Mouse (Mus musculus) layer of hippocampus, adult 9-10 months (tissue): ENCODE measurements around the gene Heyl.
A peak's percentile ranks its signal among the peaks of the same experiment; 100 is the strongest.
"Not testable (repeated sequence)": the region's sequence is repeated elsewhere in the genome, so short reads cannot be mapped to it uniquely, and the experiment has no call there.

ENCODE experiments used
- DNase-seq: peaks from one replicate; pipeline ENCODE4 v3.0.0; 2022; ENCODE audit warnings: low spot score

The Heyl gene

DNA sequence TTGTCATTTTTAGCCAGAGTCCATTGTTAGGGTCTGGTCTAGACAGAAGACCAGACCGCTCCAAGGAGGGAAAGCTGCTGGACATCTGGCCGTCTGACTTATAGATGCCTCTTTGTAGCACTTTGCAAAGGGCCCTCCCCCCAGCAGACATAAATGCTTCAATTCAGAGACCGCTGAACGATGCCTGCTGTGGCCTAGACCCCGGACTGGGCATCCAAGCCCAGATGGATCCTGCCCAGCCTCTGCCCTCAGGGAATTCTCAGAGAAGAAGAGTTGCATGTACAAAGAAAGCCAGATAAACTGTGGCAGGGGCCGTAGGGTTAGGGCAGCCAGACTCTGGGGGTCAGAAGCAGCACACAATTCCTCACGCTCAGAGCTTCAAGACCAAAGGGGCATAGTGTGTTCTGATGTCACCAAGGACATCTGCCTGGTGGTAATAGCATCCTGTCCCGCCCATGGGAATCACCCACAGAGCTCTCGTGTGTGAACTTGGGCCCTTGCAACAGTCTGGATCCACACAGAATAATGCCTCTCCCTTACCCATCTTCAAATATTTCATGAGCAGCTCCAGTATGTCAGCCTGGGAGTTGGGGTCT, 2.6 kb downstream of the Heyl start:
- no peak for DNase-seq

DNA sequence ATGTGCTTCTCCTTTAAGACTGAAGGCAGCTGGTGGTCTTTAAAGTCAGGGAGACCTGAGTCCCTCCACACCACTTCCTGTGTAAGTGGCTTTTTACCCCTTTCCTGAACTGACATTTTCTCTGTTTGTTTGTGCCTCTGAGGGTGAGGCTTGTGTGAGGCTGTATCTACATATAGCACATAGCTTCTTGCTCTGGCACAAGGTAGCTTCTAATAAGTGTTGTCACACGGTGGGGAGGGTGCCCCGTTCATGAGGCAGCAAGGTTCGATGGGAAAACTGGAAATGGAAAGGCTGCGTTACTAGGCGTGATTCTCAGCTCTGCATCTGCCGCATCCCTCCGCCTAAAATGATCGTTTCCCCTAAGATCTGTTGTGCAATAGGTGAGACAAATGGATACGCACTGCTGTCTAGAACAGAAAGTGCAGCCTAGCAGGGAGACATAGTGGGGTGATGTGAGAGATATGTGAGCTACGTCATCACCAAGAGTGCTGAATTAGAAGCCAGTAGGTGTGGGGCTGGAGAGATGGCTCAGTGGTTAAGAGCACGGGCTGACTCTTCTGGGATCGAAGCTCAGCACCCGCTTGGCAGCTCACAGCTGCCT, 3.2 kb downstream of the Heyl start:
- DNase-seq: no peak

DNA sequence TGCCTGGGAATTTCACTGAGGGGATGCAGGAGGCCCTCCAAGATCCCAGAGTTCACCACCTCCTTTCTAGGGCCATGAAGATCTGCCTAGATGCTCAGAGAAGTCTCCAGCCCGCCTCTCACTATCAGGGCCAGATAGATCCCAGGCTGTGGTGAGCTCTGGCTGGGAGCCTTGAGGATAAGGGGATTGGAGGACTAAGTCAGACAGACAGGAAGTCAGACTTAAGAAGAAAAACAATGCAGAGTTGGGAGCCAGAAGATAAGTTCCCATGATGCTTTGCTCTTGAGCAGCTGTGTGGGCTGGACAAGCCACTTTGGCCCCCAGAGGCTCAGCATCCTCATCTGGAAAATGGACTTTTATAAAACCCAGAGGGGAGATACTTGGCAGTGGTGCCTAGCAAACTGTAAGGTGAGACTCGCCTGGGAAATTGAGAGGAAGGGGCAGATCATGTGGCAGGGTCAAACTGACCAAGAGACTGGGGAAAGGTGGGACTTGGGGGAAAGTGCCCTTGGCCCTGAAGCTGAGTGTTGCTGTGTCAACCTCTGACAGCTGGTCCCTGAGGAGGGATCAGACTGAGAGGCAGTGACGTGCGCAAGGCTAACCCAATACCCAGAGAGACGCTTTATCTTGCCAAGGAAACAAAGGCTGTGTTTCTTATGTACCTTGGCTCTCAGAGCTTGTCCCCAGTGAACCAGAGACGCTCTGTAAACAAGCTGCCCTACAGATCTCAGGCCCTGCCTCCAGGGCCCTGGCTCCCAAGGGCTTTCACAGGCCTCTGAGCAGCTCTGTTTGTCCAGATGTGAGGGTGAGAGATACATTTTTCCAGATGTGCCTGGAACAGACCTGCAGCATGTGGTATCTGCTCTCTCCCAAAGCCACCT, 4.3 kb downstream of the Heyl start:
- DNase-seq: no peak

DNA sequence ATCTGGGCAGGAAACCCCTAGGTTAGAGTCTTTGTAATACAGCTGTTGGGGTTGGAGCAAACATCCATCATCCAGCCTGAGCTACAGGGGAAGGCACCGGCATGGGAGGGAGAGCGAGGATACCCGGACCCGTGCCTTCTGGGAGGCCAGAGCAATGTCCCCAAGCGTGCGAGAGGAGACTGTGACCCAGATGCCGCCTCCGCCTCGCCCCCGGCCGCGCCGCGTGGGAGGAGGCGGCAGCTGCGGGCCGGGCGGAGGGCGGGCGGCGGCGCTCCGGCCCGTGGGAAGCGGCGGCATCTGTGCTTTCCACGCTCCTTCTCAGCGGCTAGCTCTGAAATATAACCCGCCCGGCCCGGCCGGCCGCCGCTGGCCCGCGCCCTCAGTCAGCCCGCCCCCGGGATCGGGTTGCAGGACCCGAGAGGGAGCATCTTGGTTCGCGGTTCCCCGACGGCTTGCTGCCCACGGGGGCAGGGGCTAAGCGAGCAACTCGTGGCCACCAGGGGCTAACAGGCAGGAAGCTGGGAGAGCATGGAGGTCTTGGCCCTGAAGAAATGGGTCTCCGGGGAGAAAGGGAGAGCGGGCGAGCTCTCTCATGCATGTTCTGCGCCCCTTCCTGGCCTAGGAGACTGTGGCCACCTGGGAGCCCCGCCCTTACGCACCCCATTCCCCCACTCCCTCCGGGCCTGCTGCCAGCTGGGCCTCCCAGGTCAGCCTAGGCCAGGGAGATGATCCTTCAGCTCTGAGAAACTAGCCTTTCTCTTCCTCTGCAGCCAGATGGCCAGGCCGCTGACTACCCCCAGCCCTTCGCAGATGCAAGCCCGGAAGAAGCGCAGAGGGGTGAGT, 6.2 kb downstream of the Heyl start:
- no peak for DNase-seq

DNA sequence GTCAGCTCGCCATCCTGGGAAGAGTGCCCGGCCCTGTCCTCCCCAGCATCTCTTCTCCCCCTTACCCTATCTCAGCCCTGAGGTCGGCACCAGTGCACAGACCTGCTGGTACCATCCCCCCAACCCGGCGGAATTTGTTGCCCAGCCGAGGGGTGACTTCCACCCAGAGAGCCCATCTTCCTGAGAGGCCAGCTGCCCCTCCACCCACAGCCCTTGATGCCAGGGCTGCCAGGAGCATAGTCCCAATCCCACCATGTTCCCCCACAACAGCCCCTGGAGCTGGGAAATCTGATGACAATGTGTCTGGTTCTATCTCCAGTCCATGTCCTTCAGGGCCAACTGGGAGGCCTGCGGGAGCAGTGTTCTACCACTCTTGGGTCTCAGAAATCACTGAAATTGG, 12.9 kb downstream of the Heyl start:
- no peak for DNase-seq

DNA sequence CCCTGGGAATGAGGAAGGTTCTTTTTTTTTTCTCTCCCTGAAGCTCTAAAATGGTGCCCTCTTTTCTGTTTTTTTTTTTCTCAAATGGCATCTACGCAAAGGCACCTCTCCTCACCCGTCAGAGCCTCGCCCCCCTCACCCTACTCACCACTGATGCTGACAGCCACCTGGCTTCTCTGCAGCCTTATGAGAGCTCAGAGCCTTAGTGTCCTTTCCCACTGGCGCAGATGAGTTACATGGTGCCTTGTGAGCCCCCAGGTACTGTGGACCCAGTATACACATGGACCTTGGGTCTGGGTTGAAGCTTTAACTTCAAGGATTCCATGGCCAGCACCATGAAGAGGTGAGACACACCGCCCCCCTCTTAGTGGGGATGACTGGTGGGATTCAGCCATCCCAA, 13.3 kb downstream of the Heyl start:
- DNase-seq: no peak

DNA sequence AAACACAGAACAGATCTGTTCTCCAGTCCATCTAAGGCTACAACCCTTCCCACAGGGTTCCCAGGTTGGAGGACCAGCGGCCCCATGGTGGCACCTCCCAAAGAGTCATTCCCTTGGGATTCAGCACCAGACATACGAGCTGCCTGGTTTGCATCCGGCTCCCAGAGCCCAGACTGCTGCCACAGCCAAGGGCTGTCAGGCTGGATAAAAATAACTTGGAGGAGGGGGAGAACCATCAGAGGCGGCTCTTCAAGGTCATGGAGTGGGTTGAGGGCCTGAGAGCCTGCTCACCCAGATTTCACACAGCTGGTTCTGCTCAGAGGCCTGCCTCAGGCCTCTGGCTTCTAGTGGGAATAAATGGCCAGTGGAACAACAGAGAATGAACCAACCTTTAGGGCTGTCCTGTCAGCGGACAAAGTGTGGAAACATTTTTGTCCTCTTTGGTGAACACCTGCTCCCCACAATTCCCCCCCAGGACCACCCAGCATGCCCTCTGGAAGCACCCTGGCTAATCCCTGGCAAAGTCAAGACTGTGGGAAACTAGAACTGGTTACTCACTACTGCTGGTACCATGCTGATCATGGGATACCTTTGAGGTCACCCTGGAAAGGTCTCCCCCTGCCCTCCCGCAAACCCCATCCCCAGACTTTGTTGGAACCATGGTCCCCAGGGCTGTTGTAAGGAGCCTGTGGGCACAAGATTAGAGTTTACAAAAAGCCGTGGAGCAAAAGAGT, 14.0 kb downstream of the Heyl start:
- no peak for DNase-seq

DNA sequence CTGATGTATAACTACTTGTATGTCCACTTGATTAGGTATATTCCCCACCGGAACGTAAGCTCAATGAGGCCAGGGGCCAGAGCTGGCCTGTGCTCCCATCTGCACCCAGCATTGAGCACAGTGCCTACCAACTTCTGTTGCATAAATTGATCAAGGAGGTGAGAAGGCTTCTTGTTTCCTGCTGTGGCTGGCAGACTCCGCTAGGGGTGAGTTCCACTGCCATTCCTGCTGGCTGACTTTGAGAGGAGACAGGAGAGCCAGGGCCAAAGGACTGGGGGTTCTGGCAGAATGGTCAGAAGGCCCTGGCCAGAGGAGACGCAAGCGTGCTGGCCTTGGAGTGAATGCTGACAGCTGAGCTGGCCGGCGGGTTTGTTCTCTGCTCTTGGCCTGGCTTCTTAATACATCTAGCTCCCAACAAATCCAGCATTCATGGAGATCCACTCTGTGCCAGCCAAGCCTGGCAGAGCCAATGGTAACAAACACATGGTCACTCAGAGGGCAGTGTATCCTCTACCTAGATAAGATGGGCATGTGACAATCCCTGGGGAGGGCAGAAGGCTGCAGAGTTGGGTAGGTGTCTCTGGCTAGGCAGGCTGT, 15.7 kb downstream of the Heyl start:
- DNase-seq: peak; percentile 24

DNA sequence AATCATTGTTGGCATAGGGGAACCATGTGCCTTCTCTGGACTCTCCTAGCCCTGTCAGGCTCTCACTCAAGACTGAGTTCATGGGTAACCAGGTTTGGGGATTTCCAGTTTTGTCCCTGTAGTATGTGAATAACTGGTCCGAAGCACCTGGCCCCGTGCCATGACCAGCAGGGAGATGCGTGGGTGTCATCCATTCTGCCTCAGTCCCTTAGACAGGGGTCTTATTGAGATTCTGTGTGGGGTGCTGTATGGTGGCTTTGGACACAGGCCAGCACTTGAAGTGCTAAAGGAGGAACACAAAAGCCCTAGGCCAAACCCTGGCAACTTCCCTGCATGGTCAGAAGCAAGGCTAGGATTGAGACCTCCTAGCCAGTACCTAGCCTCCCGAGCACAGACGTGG, 18.9 kb downstream of the Heyl start:
- DNase-seq: no peak

DNA sequence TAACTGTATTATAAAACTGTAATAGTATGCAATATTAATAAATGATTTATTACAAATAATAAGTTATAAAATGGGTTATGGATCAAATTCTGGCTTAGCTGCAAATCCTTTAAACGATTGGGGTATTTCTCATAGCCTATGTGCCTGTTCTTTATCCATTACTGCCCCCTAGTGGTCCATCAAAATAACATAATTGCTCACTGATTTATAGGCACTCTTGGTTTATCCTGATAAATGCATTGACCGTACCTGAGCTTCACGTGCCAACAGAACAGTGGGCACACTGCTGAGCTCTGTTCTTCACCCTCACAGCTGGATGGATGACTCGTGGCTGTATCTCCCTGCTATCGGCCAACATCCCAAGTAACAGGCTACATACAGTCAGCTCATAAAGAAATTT, 21.3 kb downstream of the Heyl start:
- peak; percentile 37 for DNase-seq

DNA sequence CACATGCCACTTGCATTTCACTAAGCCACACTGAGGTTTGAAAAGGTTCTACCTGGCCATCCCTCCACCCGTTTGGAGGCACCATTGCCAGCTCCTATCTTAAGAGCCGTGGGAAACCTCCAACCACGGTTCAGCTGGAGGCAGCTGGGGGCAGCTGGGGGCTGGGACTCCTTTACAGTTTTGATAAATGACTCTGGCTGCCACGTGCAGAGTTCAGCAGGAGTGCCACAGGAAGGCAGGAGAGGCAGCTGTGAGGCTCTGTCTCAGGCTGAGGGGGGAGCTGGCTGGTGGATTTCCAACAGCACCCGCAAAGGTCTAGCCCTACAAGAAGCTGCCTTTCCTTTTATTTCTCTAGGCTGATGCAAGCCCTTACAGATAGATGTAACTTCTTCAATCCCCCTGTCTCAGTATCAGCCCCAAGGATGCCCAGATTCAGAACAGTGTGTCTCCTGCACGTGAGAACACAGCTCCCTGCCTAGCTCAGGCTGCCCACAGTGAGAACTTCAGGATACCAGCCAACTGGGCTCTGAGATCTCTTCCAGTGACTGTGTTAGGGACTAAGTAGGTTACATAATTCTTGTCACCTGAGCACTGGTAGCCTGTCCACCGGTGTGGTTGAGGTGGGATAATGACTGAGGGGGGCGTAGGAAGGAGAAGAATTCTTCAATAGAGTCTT, 26.9 kb downstream of the Heyl start:
- DNase-seq: no peak

DNA sequence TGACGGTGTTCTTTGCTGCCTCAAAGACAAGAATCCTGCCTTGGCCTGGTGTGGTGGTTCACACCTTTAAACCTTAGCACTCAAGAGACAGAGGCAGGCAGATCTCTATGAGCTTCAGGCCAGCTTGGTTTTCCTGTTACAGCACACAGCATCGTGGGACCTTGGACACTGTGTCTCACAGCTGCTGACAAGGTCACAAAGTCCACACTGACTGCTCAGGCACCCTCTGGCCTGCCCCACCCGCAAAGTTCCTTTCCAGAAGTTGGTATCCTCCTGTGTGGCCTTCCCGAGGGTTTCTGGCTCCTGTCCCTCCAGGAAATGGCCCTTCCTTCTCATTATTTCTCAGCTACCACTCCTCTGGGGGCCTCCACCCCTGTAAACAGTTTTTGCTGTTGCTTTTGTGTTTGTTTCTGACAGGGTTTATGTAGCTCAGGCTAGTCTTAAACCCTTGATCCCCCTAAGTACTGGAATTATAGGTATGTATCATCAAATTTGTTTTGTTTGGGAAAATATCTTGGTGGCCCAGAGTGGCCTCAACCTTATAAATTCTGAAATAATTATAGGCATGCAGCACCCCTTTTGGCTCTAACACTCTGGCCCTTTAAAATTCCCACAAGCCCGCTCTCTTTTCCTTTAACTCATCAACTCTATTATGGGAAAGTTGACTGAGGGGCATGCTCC, 28.5 kb downstream of the Heyl start, which contains the start of gene Pabpc4:
Gene Pabpc4, plus strand, starts transcription at position 631 of the 681 bp plus-strand sequence.
- DNase-seq: no peak

DNA sequence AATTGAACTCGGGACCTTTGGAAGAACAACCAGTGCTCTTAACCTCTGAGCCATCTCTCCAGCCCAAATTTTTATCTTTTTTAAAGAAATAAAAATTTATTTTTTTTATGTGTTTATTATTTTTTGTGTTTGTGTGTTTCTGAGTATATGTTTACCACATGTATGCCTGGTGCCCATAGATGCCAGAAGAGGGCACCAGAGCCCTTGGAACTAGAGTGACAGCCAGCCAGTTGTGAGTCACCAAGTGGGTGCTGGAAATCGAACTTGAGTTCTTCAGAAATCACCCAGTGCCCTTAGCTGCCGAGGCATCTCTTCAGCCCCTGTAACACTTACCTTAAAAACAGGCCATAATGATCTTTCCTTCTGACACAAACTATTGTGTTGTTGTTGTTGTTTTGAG, 37.7 kb downstream of the Heyl start:
- no peak for DNase-seq

DNA sequence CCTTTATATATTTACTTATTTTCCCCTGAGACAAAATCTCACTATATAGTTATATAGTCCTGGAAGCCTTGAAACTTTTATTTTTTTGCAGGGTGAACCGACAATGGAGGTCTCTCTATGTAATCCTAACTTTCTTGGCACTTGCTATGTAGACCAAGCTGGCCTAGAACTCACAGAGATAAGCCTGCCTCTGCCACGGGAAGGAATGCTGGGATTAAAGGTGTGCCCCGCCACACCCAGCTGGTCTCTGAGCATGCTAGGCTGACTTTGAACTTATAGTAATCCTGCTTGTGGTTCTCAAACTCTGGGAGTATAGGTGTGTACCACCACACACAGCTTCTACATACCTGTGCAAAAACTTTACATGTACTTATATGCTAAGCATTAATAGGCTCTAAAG, 46.8 kb downstream of the Heyl start:
- no peak for DNase-seq

DNA sequence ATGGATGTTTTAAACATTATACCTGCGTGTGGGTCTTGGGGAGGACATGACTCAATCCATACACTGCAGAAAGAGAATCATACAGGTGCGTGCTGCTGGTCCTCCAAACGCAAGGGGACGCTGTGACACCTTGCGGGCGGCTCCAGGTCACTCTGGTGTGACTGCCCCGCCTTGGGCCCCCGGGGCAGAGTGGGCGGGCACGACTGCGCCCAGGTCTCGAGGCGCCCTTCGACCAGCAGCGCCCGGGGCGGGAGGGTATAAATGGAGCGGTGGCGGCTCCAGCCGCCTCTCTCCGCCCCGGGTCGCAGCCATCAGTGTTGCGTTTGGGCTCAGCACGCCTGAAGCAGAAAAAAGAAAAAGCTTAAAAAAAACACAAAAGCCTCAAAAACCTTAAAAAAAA, 49.1 kb downstream of the Heyl start:
- DNase-seq: peak; percentile 51

DNA sequence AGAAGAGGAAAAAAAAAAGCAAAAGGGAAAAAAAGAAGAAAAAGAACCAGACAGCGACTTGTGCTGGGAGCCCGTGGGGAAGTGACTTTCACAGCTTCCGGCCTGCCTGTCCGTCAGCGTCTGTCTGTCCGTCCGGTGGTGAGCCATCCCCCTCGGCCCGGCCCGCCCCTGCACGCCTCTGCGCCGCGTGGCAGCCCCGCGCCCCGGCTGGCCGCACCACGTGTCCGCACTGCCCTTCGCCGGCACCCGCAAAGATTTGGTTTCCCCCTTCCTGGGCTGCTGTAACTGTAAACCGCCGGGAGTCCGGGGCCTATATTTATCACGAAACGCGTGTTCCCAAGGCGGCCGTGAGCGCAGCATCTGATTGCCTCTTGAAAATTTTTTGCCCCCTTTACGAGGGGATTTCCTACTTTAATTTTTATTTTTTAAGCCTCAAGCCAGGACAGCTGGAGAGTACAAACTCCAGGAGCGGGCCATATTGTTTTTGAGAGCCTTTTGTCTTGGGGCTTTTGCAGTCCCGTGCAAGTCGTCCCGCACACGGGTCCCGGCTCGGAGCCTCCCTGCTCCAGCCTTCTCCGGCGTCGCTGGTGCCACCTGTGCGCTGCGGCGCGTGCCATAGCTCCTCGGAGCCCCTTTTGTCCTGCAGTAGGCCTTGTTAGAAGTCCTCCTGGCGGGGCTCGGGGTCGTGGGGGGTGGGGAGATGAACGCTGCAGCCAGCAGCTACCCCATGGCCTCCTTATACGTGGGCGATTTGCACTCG, 49.7 kb downstream of the Heyl start:
- DNase-seq: not testable (repeated sequence)

DNA sequence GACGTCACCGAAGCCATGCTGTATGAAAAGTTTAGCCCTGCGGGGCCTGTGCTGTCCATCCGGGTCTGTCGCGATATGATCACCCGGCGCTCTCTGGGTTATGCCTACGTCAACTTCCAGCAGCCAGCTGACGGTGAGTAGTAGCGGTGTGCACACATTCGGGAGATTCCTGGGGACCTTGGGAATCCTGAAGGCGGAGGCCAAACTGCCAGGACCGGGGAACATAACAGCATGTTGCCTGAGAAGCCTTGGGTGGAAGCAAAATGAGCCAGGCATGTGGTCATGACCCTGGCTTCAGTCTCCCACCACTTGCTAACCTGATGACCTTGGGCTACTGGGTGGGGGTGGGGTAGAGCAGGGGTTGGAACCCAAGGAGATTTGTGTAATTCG, 50.3 kb downstream of the Heyl start:
- DNase-seq: not testable (repeated sequence)

DNA sequence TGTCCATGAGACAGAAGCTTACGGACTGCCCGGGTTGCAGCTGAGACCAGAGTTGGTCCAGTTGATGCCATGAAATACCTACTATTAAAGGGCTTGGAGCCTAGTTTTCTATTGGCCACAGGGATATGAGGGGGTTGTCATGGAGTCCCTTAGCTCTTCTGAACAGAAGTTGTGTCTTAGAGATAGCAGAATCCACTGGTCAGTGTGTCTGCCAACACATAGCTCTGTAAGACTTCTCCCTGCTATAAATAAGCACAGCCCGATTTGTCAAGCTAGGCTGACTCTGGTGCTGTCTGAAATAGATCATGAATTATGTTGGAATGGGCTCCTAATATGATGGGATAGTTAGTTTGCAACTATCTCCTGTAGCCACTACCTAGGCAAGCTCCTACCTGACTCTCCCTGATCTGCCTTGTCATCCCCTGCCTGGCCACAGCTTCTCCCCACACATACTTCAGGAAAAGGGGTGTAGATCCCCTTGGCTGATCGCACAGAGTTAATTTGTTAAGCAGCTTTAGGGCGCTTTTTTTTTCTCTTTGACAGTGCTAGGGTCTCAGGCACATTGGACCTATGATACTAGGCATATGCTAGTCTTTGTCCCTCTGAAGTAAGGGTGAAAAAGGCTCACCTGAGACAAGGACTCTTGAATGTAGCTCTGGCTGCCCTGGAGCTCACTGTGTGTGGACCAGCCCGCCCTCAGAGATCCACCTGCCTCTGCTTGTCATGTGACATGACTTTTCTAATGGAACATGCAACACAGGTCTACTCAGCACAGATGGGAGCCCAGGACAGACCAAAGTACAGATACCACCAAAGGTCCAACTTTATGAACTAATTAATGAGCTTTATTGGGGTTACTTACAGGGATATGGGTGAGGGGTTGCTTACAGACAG, 51.6 kb downstream of the Heyl start:
- DNase-seq: no peak
